Mouse (Mus musculus) MEL (cell line): ENCODE data around the gene Tceal1. TPM values are rescaled to one million over a fixed set of nuclear protein-coding genes. Genes with fewer than 3 reads are reported as not detected.
"Not testable (repeated sequence)": the region's sequence is repeated elsewhere in the genome, so short reads cannot be mapped to it uniquely, and the experiment has no call there.

Experiments
- DNase-seq: peaks from one replicate; pipeline ENCODE4 v3.0.0; 2011; ENCODE audit warnings: low read depth, low spot score
- H3K27ac ChIP-seq: 2 replicates; pipeline ENCODE4 v1.5.1; 2012; ENCODE audit warnings: low read depth, mild to moderate bottlenecking, control low read depth, low read length, moderate library complexity; ENCODE audit not compliant: control insufficient read depth
- H3K27me3 ChIP-seq, 2 experiments: fragments of 150-350 bp in 1 of 2; sonication (generic) in 1 of 2; 2 replicates each; pipeline ENCODE4 v1.6.1; 2012; ENCODE audit warnings: low read length in 2 of 2, mild to moderate bottlenecking in 2 of 2, improper control_type of control experiment in 1 of 2, moderate library complexity in 1 of 2; ENCODE audit not compliant: insufficient read depth in 2 of 2, control insufficient read depth in 1 of 2
- H3K36me3 ChIP-seq, 2 experiments: 2 replicates each; pipeline ENCODE4 v1.6.1; 2012 to 2014; ENCODE audit warnings: low read length in 2 of 2, improper control_type of control experiment in 1 of 2, inconsistent platforms in 1 of 2, mild to moderate bottlenecking in 1 of 2; ENCODE audit not compliant: insufficient read depth in 2 of 2, control insufficient read depth in 1 of 2
- H3K4me1 ChIP-seq, 2 experiments: fragments of 150-350 bp in 1 of 2; sonication (generic) in 1 of 2; 2 replicates each; pipeline ENCODE4 v1.6.1; 2012; ENCODE audit warnings: low read length in 2 of 2, improper control_type of control experiment in 1 of 2, mild to moderate bottlenecking in 1 of 2; ENCODE audit not compliant: insufficient read depth in 2 of 2, control insufficient read depth in 1 of 2
- H3K4me3 ChIP-seq, 2 experiments: fragments of 150-350 bp in 1 of 2; sonication (generic) in 1 of 2; 2 replicates each; pipeline ENCODE4 v1.5.1; 2012; ENCODE audit warnings: low read depth in 2 of 2, low read length in 2 of 2, mild to moderate bottlenecking in 2 of 2, moderate library complexity in 2 of 2, control low read depth in 1 of 2, improper control_type of control experiment in 1 of 2; ENCODE audit not compliant: control insufficient read depth in 1 of 2, insufficient read depth in 1 of 2
- H3K79me2 ChIP-seq: 2 replicates; pipeline ENCODE4 v1.6.1; 2012; ENCODE audit warnings: mild to moderate bottlenecking, low read length, moderate library complexity; ENCODE audit not compliant: control insufficient read depth, poor library complexity, insufficient read depth
- H3K9ac ChIP-seq: 2 replicates; pipeline ENCODE4 v1.6.1; 2012; ENCODE audit warnings: low read depth, mild to moderate bottlenecking, control low read depth, low read length, moderate library complexity; ENCODE audit not compliant: control insufficient read depth, poor library complexity, severe bottlenecking
- H3K9me3 ChIP-seq: fragments of 150-350 bp; sonication (generic); replicated peaks from 2 replicates; pipeline ENCODE4 v1.6.1; 2012; ENCODE audit warnings: mild to moderate bottlenecking, low read length, improper control_type of control experiment, moderate library complexity; ENCODE audit not compliant: insufficient read depth
- E2F4 ChIP-seq: IDR thresholded peaks from 2 replicates; pipeline ENCODE4 v1.6.1; 2011; ENCODE audit warnings: low read depth, low read length, improper control_type of control experiment, borderline replicate concordance
- GABPA ChIP-seq: IDR thresholded peaks from 2 replicates; pipeline ENCODE4 v1.6.1; 2012; ENCODE audit warnings: low read depth, mild to moderate bottlenecking, inconsistent platforms, low read length, improper control_type of control experiment, moderate library complexity
- GATA1 ChIP-seq: IDR thresholded peaks from 2 replicates; pipeline ENCODE4 v1.6.1; 2011; ENCODE audit warnings: low read depth, low read length, improper control_type of control experiment
- JUND ChIP-seq: IDR thresholded peaks from 2 replicates; pipeline ENCODE4 v1.6.1; 2011; ENCODE audit warnings: low read depth, mild to moderate bottlenecking, improper control_type of control experiment, low read length
- KAT2A ChIP-seq: conservative IDR thresholded peaks from 2 replicates; pipeline ENCODE4 v1.6.1; 2012; ENCODE audit warnings: low read depth, low read length, improper control_type of control experiment, inconsistent platforms
- MAFK ChIP-seq: IDR thresholded peaks from 2 replicates; pipeline ENCODE4 v1.6.1; 2011; ENCODE audit warnings: low read depth, mild to moderate bottlenecking, low read length, improper control_type of control experiment, borderline replicate concordance
- MEF2A ChIP-seq: IDR thresholded peaks from 2 replicates; pipeline ENCODE4 v1.6.1; 2014; ENCODE audit warnings: low read depth, mild to moderate bottlenecking, inconsistent platforms, low read length, improper control_type of control experiment; ENCODE audit not compliant: poor library complexity, insufficient replicate concordance, severe bottlenecking; ENCODE audit errors: extremely low read depth
- MXI1 ChIP-seq: IDR thresholded peaks from 2 replicates; pipeline ENCODE4 v1.6.1; 2011; ENCODE audit warnings: mild to moderate bottlenecking, low read depth, low read length, improper control_type of control experiment
- RCOR1 ChIP-seq: IDR thresholded peaks from 2 replicates; pipeline ENCODE4 v1.6.1; 2012; ENCODE audit warnings: low read depth, mild to moderate bottlenecking, inconsistent platforms, low read length, improper control_type of control experiment
- SMC3 ChIP-seq: IDR thresholded peaks from 2 replicates; pipeline ENCODE4 v1.6.1; 2011; ENCODE audit warnings: low read depth, low read length, improper control_type of control experiment
- TAL1 ChIP-seq: IDR thresholded peaks from 2 replicates; pipeline ENCODE4 v1.6.1; 2012; ENCODE audit warnings: mild to moderate bottlenecking, inconsistent platforms, low read length, moderate library complexity, mixed read lengths
- UBTF ChIP-seq: IDR thresholded peaks from 2 replicates; pipeline ENCODE4 v1.6.1; 2012; ENCODE audit warnings: low read depth, mild to moderate bottlenecking, inconsistent platforms, low read length, improper control_type of control experiment, moderate library complexity, borderline replicate concordance; ENCODE audit not compliant: insufficient read depth
- USF1 ChIP-seq: IDR thresholded peaks from 2 replicates; pipeline ENCODE4 v1.6.1; 2014; ENCODE audit warnings: low read depth, mild to moderate bottlenecking, inconsistent platforms, low read length, improper control_type of control experiment, moderate library complexity
- USF2 ChIP-seq, 2 experiments: IDR thresholded peaks; 2 replicates each; pipeline ENCODE4 v1.6.1; 2011 to 2012; ENCODE audit warnings: improper control_type of control experiment in 2 of 2, low read length in 2 of 2, borderline replicate concordance in 1 of 2, inconsistent platforms in 1 of 2, low read depth in 1 of 2, mild to moderate bottlenecking in 1 of 2; ENCODE audit not compliant: insufficient read depth in 1 of 2
- ZC3H11A ChIP-seq: IDR thresholded peaks from 2 replicates; pipeline ENCODE4 v1.6.1; 2012; ENCODE audit warnings: low read depth, mild to moderate bottlenecking, inconsistent platforms, low read length, improper control_type of control experiment
- ZKSCAN1 ChIP-seq: IDR thresholded peaks from 2 replicates; pipeline ENCODE4 v1.6.1; 2012; ENCODE audit warnings: low read depth, mild to moderate bottlenecking, inconsistent platforms, low read length, improper control_type of control experiment, moderate library complexity
- ZNF384 ChIP-seq: IDR thresholded peaks from 2 replicates; pipeline ENCODE4 v1.6.1; 2012; ENCODE audit warnings: low read depth, mild to moderate bottlenecking, inconsistent platforms, low read length, improper control_type of control experiment
- polyA plus RNA-seq, 2 experiments: library from polyadenylated mRNA; stranded (reverse) in 1 of 2; unstranded in 1 of 2; fragments of >175 nt in 1 of 2; fragments of >200 nt in 1 of 2; gene quantifications; 2 replicates each; pipeline versions ENCODE4 v1.2.1 to v1.2.4; 2012; ENCODE audit warnings: low replicate concordance in 2 of 2, low read depth in 1 of 2; ENCODE audit not compliant: insufficient read length in 2 of 2, insufficient read depth in 1 of 2, missing spikeins in 1 of 2
- total RNA-seq: library from RNA; depleted of rRNA; stranded (reverse); fragments of 300-350 nt; gene quantifications from 2 replicates; pipeline ENCODE4 v1.2.3, GENCODE M21; 2012

The Tceal1 gene
- total and polyA plus RNA-seq, 3 experiments, result not detected

GRCm38 (mm10) chrX:136708168-136708681, 443 bp downstream of the Tceal1 start:
- no peaks in the 10 kb centered on the region for H3K79me2 ChIP-seq
- no peak for DNase-seq
- H3K27me3 ChIP-seq, result no peaks in the 10 kb centered on the region
- H3K9ac ChIP-seq, result no peak overlapping the region
- H3K4me1 ChIP-seq, result no peaks in the 10 kb centered on the region
- H3K9me3 ChIP-seq, result no peaks in the 10 kb centered on the region
- no peak overlapping the region for H3K4me3 ChIP-seq
- H3K36me3 ChIP-seq, result no peaks in the 10 kb centered on the region
- TF ChIP-seq ZKSCAN1 (no peak), KAT2A (no peak), MXI1 (no peak), ZC3H11A (no peak), GATA1 (no peak), MEF2A (no peak), MAFK (no peak), GABPA (no peak), SMC3 (no peak), TAL1 (no peak), RCOR1 (no peak)
- H3K27ac ChIP-seq, result no peak overlapping the region

- Histone ChIP-seq H3K9ac (no peak overlapping the region), H3K79me2 (no peaks in the 10 kb centered on the region), H3K36me3 (no peaks in the 10 kb centered on the region)
- DNase-seq, result no peak
- TF ChIP-seq UBTF (no peak), GATA1 (no peak), MAFK (no peak), KAT2A (no peak), SMC3 (no peak), USF2 (IDR thresholded peaks at IDR 0.05; ENCODE audit: borderline replicate concordance in 1 of 2, insufficient read depth in 1 of 2, low read depth in 1 of 2, low read length in 2 of 2) (no peak), ZKSCAN1 (no peak), ZNF384 (no peak), JUND (no peak), E2F4 (no peak), USF1 (no peak)
- TF ChIP-seq, all 39 proteins: peak for 0
- H3K27me3 ChIP-seq, result no peaks in the 10 kb centered on the region
- no peak overlapping the region for H3K4me3 ChIP-seq
- H3K27ac ChIP-seq, result no peak overlapping the region
- no peaks in the 10 kb centered on the region for H3K4me1 ChIP-seq
- H3K9me3 ChIP-seq, result no peaks in the 10 kb centered on the region
Measured at GRCm38 (mm10) chrX:136708782-136709181, 1.0 kb downstream of the Tceal1 start.

- not testable (repeated sequence) for H3K79me2 ChIP-seq, H3K9ac ChIP-seq, H3K9me3 ChIP-seq, H3K27ac ChIP-seq, DNase-seq, H3K4me3 ChIP-seq, H3K4me1 ChIP-seq, H3K27me3 ChIP-seq, H3K36me3 ChIP-seq
Measured at GRCm38 (mm10) chrX:136714742-136715474, 7.1 kb downstream of the Tceal1 start.
